Mouse (Mus musculus) spleen, adult 18-20 months (tissue): ENCODE measurements around the gene Phkg1.
A peak's percentile ranks its signal among the peaks of the same experiment; 100 is the strongest.
"Not testable (repeated sequence)": the region's sequence is repeated elsewhere in the genome, so short reads cannot be mapped to it uniquely, and the experiment has no call there.

ENCODE experiments used
- DNase-seq, 2 experiments: peaks; one replicate each; pipeline ENCODE4 v3.0.0; 2022; ENCODE audit warnings: mixed read lengths in 2 of 2

Phkg1 gene

GRCm38 (mm10) chr5:129895198-129896088 is 2.9 kb downstream of the Phkg1 start, which contains the start of gene Zbed5:
Gene Zbed5 (plus strand): TSS chr5:129895723.
- DNase-seq = peak; percentile 74 to 80

DNA sequence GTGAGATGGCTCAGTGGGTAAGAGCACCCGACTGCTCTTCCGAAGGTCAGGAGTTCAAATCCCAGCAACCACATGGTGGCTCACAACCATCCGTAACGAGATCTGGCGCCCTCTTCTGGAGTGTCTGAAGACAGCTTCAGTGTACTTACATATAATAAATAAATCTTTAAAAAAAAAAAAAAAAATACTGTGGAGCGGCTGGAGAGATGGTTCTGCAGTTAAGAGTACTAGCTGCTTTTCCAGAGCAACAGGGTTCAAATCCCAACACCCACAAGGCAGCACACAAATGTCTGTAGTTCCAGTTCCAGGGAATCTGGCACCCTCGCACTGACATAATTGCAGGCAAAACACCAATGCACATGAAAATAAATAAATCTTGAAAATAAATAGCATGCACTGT is 8.0 kb downstream of the Phkg1 start:
- DNase-seq = not testable (repeated sequence)

- peak; percentile 81 for DNase-seq
Measured at GRCm38 (mm10) chr5:129886911-129887636, 11.3 kb downstream of the Phkg1 start, which contains the start of gene Chchd2. Gene Chchd2 (minus strand): TSS chr5:129887470.

DNA sequence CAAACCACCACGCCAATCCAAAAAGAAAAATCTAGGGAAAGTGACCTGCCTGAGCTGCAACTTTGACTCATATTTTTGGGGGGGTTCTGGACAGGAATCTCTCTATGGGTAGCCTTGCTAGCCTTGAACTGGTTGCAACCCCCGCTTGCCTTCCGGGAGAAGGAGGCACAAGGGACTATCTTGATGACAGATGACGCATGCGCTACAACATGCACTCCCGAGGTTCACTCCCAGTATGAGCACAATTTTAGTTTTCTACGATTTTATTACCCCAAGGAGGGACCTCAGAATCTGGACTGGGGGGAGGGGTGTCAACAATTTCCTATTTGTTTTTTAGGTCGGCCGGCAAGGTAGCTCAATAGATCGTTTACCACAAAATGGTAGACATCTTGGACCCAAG is 12.1 kb downstream of the Phkg1 start:
- no peak for DNase-seq

GRCm38 (mm10) chr5:129879888-129880287 is 18.5 kb downstream of the Phkg1 start:
- no peak for DNase-seq

GRCm38 (mm10) chr5:129878946-129879345 is 19.4 kb downstream of the Phkg1 start:
- DNase-seq = no peak

DNA sequence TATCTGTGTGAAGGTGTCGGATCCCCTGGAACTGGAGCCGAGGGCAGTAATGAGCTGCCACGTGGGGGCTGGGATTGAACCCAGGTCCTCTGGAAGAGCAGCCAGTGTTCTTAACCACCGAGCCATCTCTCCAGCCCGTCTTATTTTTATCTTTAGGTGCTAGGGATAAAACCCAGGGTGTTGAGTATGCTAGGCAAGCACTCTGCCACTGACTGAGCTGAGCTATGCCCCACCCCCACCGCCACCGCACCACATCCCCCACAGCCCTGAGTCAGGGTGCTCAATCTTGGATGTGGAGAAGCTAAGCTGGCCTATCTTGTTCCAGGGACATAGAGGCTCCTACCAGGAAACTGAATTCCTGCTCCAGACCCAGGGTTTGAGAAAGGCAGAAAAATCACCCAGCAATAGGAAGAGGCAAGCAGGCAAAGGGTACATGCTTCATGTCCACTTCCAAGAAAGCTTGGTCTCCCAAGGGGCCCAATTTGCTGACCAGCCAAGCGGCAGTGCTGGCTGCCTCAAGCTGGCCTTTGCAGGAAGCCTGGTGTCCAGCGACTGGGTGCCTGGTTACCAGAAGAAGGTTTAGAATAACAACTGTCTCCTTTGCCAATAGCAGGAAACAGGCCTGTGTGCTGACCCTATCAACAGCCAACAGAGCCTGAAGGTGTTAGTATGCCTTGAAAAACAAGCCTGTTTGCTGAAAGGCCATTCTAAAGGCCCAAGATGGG is 20.5 kb downstream of the Phkg1 start:
- no peak for DNase-seq

GRCm38 (mm10) chr5:129875098-129875497 is 23.3 kb downstream of the Phkg1 start:
- no peak for DNase-seq

GRCm38 (mm10) chr5:129873942-129874341 is 24.4 kb downstream of the Phkg1 start:
- no peak for DNase-seq

GRCm38 (mm10) chr5:129871238-129871637 is 27.1 kb downstream of the Phkg1 start:
- no peak for DNase-seq

GRCm38 (mm10) chr5:129869238-129869995 is 28.9 kb downstream of the Phkg1 start:
- DNase-seq = no peak

DNA sequence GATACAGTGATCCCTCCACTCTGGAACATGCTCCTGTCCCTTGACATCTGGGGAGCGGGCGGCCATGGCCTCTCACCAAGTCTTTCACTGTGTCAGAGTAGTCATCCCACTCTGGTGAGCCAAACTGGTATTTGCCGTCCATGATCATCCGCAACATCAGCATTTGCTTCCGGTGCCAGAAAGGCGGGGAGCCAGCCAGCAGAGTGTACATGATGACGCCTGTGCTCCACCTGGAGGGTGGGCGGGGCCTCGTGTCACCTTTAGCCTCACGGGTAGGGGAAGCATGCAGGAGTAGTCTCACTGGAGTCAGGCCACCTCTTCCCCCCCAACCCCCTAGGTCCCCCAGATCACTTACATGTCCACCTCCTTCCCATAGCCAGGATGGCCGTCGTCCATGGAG is 32.5 kb downstream of the Phkg1 start:
- no peak for DNase-seq

- DNase-seq = peak in 1 of 2 experiments; percentile 39
Measured at GRCm38 (mm10) chr5:129864467-129864866, 33.9 kb downstream of the Phkg1 start.

DNA sequence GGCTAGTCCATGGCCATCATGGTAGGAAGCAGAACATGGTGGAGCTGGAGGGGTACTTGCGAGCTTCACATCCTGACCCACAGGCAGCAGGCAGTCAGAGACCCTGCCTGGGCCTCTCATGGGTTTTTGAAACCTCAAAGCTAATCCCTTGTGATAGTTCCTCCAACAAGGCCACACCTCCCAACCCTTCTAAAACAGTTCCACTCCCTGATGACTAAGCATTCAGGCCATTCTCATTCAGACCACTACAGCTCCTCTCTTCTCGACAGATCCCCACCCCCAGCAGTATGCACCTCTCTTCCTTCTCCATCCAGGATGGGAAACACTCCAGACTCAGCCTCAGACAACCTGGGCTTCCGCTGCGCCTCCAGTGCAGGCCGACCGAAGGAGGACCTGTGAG is 36.0 kb downstream of the Phkg1 start:
- DNase-seq = no peak

GRCm38 (mm10) chr5:129856414-129856813 is 41.9 kb downstream of the Phkg1 start:
- no peak for DNase-seq

DNA sequence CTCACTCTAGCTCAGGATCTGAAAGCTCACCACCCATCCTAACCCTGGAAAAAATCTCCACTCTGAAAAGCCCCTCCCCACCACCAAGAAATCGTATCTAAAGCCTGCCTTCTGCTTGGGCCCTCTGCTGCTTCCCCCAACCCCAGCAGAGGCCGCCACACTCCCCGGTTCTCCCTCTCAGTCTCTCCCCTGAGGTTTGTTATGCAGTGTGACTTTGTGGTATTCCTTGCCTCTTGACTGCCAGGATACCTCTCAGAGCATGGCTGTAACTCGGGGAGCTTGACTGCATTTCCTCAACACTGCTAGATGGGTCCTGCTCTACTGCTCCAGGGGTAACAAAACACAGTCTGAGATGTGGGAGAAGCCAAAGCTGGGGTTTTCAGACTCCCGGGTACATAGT is 43.2 kb downstream of the Phkg1 start:
- no peak for DNase-seq

DNA sequence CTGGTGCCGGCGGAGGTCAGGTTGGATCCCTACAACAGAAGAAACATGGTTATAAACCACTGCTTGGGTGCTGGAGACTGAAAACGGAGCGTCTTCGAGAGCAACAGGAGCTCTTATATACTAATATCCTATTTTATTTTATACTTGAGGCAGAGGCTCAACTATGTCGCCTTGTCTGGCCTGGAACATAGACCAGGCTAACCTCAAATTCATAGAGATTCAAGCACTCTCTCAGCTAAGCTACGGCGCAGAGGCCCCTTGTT is 50.9 kb downstream of the Phkg1 start:
- no peak for DNase-seq

- peak; percentile 89 to 91 for DNase-seq
Measured at GRCm38 (mm10) chr5:129846752-129847557, 51.4 kb downstream of the Phkg1 start, which contains the start of gene Sumf2. Gene Sumf2 (plus strand): TSS chr5:129846986.

DNA sequence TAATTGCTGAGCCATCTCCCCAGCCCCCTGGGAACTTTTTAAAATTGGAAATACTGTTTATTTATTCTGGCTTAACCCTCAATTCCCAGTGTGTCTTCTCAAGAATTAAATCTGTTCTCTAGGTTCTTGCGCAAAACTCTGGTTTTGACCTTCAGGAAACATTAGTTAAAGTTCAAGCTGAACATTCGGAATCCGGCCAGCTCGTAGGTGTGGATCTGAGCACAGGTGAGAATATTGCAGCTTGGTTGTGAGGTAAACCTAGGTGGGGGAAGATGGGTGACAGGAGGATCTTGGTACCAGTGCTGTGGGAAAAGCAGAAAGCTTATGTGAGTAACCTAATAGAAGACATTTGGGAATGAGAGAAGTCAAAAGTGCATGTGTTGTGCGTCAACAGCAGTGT is 53.5 kb downstream of the Phkg1 start:
- no peak for DNase-seq
